Mouse (Mus musculus) brain, adult 2 months (tissue): ENCODE measurements around the gene Syne3.

Source experiments
- DNase-seq: peaks from one replicate; pipeline ENCODE4 v3.0.0; 2011; ENCODE audit warnings: low read depth, low spot score

Syne3 gene

GRCm38 (mm10) chr12:104897051-104897618, 112.5 kb downstream of the Syne3 start:
- peak; percentile 69 for DNase-seq

GRCm38 (mm10) chr12:104896640-104897039, 113.0 kb downstream of the Syne3 start:
- DNase-seq = peak; percentile 65

- DNase-seq = no peak
Observed at GRCm38 (mm10) chr12:104892245-104892644, 117.4 kb downstream of the Syne3 start.

- DNase-seq = no peak
Observed at GRCm38 (mm10) chr12:104890066-104890465, 119.5 kb downstream of the Syne3 start.

- DNase-seq = peak; percentile 50
Observed at GRCm38 (mm10) chr12:104886104-104886503, 123.5 kb downstream of the Syne3 start.

GRCm38 (mm10) chr12:104882533-104882932, 127.1 kb downstream of the Syne3 start:
- DNase-seq = no peak

- no peak for DNase-seq
Observed at GRCm38 (mm10) chr12:104882061-104882460, 127.5 kb downstream of the Syne3 start.

- DNase-seq = no peak
Observed at GRCm38 (mm10) chr12:104881518-104882060, 128.0 kb downstream of the Syne3 start.

GRCm38 (mm10) chr12:104880367-104880766, 129.2 kb downstream of the Syne3 start:
- no peak for DNase-seq
